23 mouse cellular contexts compared by ENCODE assay signal in genomic region chr11:87365120-87365519, GRCm38 (mm10). TPM values are rescaled to one million over a fixed set of nuclear protein-coding genes. Genes with fewer than 3 reads are reported as not detected.
DNase-seq lines count a peak whose midpoint lies in the region; ATAC-seq and TF ChIP-seq lines count a peak whose summit lies in the region.
"Had no signal": no experiment of that assay in that cellular context is flagged by ENCODE, and none has a peak within 500 bp of the region (broad histone marks: within the 10 kb centered on the region; RNA-seq: fewer than 3 reads in every experiment).

No protein-coding gene starts in this region.

- H3K27me3 ChIP-seq in liver, embryonic 14.5 days (ENCODE audit: control insufficient read depth, insufficient read depth, low read length) = peaks cover 10% of the 10 kb centered on the region
- peaks cover 10% of the 10 kb centered on the region for H3K27me3 ChIP-seq in liver, embryonic 16.5 days (ENCODE audit: control insufficient read depth, insufficient read depth, low read depth, low read length)
- H3K27me3 ChIP-seq in liver, postnatal 0 days (ENCODE audit: insufficient read depth, low read length) = peaks cover 4% of the 10 kb centered on the region
- no peaks in the 10 kb centered on the region; the same call in 1 of the 2 replicates for H3K27me3 ChIP-seq in intestine, embryonic 16.5 days (replicated peaks; ENCODE audit: control insufficient read depth, insufficient read depth, low read length)
- H3K27me3 ChIP-seq: forebrain, embryonic 12.5 days had no signal

- TF ChIP-seq EP300 in liver, embryonic 14.5 days (IDR thresholded peaks at IDR 0.05; ENCODE audit: low read depth) = peak; percentile 69
- peak; percentile 71; the same call in 1 of the 2 replicates for TF ChIP-seq EP300 in liver, postnatal 0 days (IDR thresholded peaks at IDR 0.05; ENCODE audit: low read depth)

- no peak overlapping the region for H3K4me3 ChIP-seq in liver, embryonic 14.5 days (ENCODE audit: insufficient read depth in 1 of 2, low read depth in 2 of 2, low read length in 2 of 2)
- H3K4me3 ChIP-seq in liver, embryonic 16.5 days (ENCODE audit: low read depth, low read length) = no peak overlapping the region
- no peak overlapping the region for H3K4me3 ChIP-seq in liver, postnatal 0 days (ENCODE audit: low read depth, low read length)
- H3K4me3 ChIP-seq in intestine, embryonic 16.5 days (ENCODE audit: low read length) = no peak overlapping the region
- H3K4me3 ChIP-seq: embryonic facial prominence, embryonic 13.5 days; embryonic facial prominence, embryonic 15.5 days; erythroblast, embryonic 14.5 days; forebrain, embryonic 10.5 days; forebrain, embryonic 12.5 days had no signal

- no peak overlapping the region; the same call in 1 of the 2 replicates for H3K27ac ChIP-seq in liver, embryonic 14.5 days
- no peak overlapping the region for H3K27ac ChIP-seq in liver, embryonic 16.5 days (ENCODE audit: low read length)
- no peak overlapping the region for H3K27ac ChIP-seq in liver, postnatal 0 days (ENCODE audit: low read depth)
- H3K27ac ChIP-seq in intestine, embryonic 16.5 days (ENCODE audit: low read length) = no peak overlapping the region
- H3K27ac ChIP-seq: embryonic facial prominence, embryonic 13.5 days; embryonic facial prominence, embryonic 15.5 days; forebrain, embryonic 10.5 days; forebrain, embryonic 12.5 days had no signal

- H3K36me3 ChIP-seq in liver, embryonic 14.5 days (replicated peaks; ENCODE audit: control insufficient read depth, insufficient read depth, low read depth) = no peaks in the 10 kb centered on the region
- no peaks in the 10 kb centered on the region for H3K36me3 ChIP-seq in liver, embryonic 16.5 days (ENCODE audit: control insufficient read depth, insufficient read depth)
- no peaks in the 10 kb centered on the region for H3K36me3 ChIP-seq in liver, postnatal 0 days (replicated peaks; ENCODE audit: insufficient read depth, low read length)
- H3K36me3 ChIP-seq in intestine, embryonic 16.5 days (ENCODE audit: control insufficient read depth, insufficient read depth, low read length) = no peaks in the 10 kb centered on the region
- H3K36me3 ChIP-seq: embryonic facial prominence, embryonic 13.5 days; embryonic facial prominence, embryonic 15.5 days; forebrain, embryonic 10.5 days; forebrain, embryonic 12.5 days had no signal

- 48% methylated on average over 5 of the region's 5 CpGs for WGBS in liver, embryonic 14.5 days (ENCODE audit: insufficient replicate concordance)
- 53% methylated on average over 5 of the region's 5 CpGs for WGBS in liver, embryonic 16.5 days (ENCODE audit: insufficient replicate concordance)
- whole genome bisulfite sequencing in liver, postnatal 0 days (ENCODE audit: insufficient replicate concordance) = 66% methylated on average over 5 of the region's 5 CpGs
- 85% methylated on average over 5 of the region's 5 CpGs for WGBS in intestine, embryonic 16.5 days

- TF ChIP-seq CTCF in liver, embryonic 14.5 days (IDR thresholded peaks at IDR 0.05; ENCODE audit: low read depth) = no peak
- no peak for TF ChIP-seq CTCF in liver, postnatal 0 days (IDR thresholded peaks at IDR 0.05; ENCODE audit: low read depth)

- H3K4me2 ChIP-seq in liver, embryonic 14.5 days (ENCODE audit: low read depth) = no peak overlapping the region
- H3K4me2 ChIP-seq in liver, embryonic 16.5 days (ENCODE audit: low read depth, low read length) = no peak overlapping the region
- no peak overlapping the region for H3K4me2 ChIP-seq in liver, postnatal 0 days (ENCODE audit: low read depth, low read length)
- H3K4me2 ChIP-seq in intestine, embryonic 16.5 days (ENCODE audit: low read depth, low read length) = no peak overlapping the region
- H3K4me2 ChIP-seq: embryonic facial prominence, embryonic 13.5 days; embryonic facial prominence, embryonic 15.5 days; forebrain, embryonic 12.5 days had no signal

- H3K9me3 ChIP-seq in liver, embryonic 14.5 days (ENCODE audit: control insufficient read depth, low read length) = no peaks in the 10 kb centered on the region
- H3K9me3 ChIP-seq in liver, embryonic 16.5 days (replicated peaks; ENCODE audit: control insufficient read depth, low read length) = no peaks in the 10 kb centered on the region
- no peaks in the 10 kb centered on the region for H3K9me3 ChIP-seq in liver, postnatal 0 days (ENCODE audit: low read length)
- no peaks in the 10 kb centered on the region for H3K9me3 ChIP-seq in intestine, embryonic 16.5 days (ENCODE audit: control insufficient read depth, low read length)
- H3K9me3 ChIP-seq: embryonic facial prominence, embryonic 13.5 days; embryonic facial prominence, embryonic 15.5 days; forebrain, embryonic 10.5 days; forebrain, embryonic 12.5 days had no signal

- no peak for ATAC-seq in liver, embryonic 14.5 days (ENCODE audit: insufficient read depth)
- ATAC-seq in liver, embryonic 16.5 days (ENCODE audit: low read depth) = 0 out of 2 replicates have a peak, but pooled peaks have one; percentile 17
- ATAC-seq in liver, postnatal 0 days = no peak
- ATAC-seq in intestine, embryonic 16.5 days = no peak
- ATAC-seq: forebrain, embryonic 14.5 days; forebrain, embryonic 16.5 days had no signal

- DNase-seq in liver, embryonic 14.5 days (ENCODE audit: low read depth in 3 of 3, low spot score in 3 of 3) = no peak
- no peak for DNase-seq in liver
- DNase-seq in liver, postnatal 0 days = no peak
- DNase-seq: adrenal gland, adult 2 months; adrenal gland, postnatal 10 days; adrenal gland, postnatal 25 days; cerebellum, adult 11 months; cerebellum, adult 18-20 months; cerebellum, adult 8-10 months; cerebellum, adult 9-11 months; cerebellum, postnatal 14 days; cerebellum, postnatal 36 days; embryo, embryonic 11 days had no signal

- H3K9ac ChIP-seq in liver, embryonic 14.5 days (replicated peaks) = no peak overlapping the region
- H3K9ac ChIP-seq in liver, embryonic 16.5 days (ENCODE audit: low read depth, low read length) = no peak overlapping the region
- H3K9ac ChIP-seq in liver, postnatal 0 days (replicated peaks) = no peak overlapping the region
- no peak overlapping the region for H3K9ac ChIP-seq in intestine, embryonic 16.5 days (ENCODE audit: low read depth, low read length)
- H3K9ac ChIP-seq: embryonic facial prominence, embryonic 13.5 days; embryonic facial prominence, embryonic 15.5 days; forebrain, embryonic 12.5 days had no signal

- peaks cover 34 to 38% of the 10 kb centered on the region in 2 experiments for H3K4me1 ChIP-seq in liver, embryonic 14.5 days (replicated peaks; ENCODE audit: control insufficient read depth in 2 of 2, insufficient read depth in 2 of 2, low read length in 1 of 2)
- peaks cover 19% of the 10 kb centered on the region for H3K4me1 ChIP-seq in liver, embryonic 16.5 days (ENCODE audit: control insufficient read depth, low read depth, low read length)
- H3K4me1 ChIP-seq in liver, postnatal 0 days (ENCODE audit: insufficient read depth) = peaks cover 7% of the 10 kb centered on the region
- H3K4me1 ChIP-seq in intestine, embryonic 16.5 days (ENCODE audit: control insufficient read depth, insufficient read depth, low read length) = no peaks in the 10 kb centered on the region
- H3K4me1 ChIP-seq: embryonic facial prominence, embryonic 13.5 days; embryonic facial prominence, embryonic 15.5 days; forebrain, embryonic 10.5 days; forebrain, embryonic 12.5 days had no signal

RNA-seq across cellular contexts. Expression of gene Ppm1e, which starts 6.3 kb away (rescaled TPM):
- 1.6 and 2.0 TPM in 2 replicates for polyA plus RNA-seq in liver, embryonic 14.5 days (2012; rRNA removed)
- polyA plus RNA-seq in liver, embryonic 14.5 days (2014; fragmentation: Nextera tagmentation; extraction: Ambion mirVana) = 1.7 and 1.9 TPM in 2 replicates
- 1.1 and 1.6 TPM in 2 replicates for polyA plus RNA-seq in liver, embryonic 16.5 days (2015; fragmentation: Nextera tagmentation; extraction: Ambion mirVana)
- 0.70 and 1.2 TPM in 2 replicates for polyA plus RNA-seq in liver, postnatal 0 days (2015; fragmentation: Nextera tagmentation; extraction: Ambion mirVana)
- 1.4 and 1.5 TPM in 2 replicates for polyA plus RNA-seq in intestine, embryonic 16.5 days (2015; fragmentation: Nextera tagmentation; extraction: Ambion mirVana)

RNA-seq across cellular contexts. Expression of gene Rad51c, which starts 39.6 kb away (rescaled TPM):
- 2.0 and 4.0 TPM in 2 replicates for polyA plus RNA-seq in liver, embryonic 14.5 days (2012; rRNA removed)
- 4.3 and 4.4 TPM in 2 replicates for polyA plus RNA-seq in liver, embryonic 14.5 days (2014; fragmentation: Nextera tagmentation; extraction: Ambion mirVana)
- polyA plus RNA-seq in liver, embryonic 16.5 days (2015; fragmentation: Nextera tagmentation; extraction: Ambion mirVana) = 3.9 and 4.4 TPM in 2 replicates
- polyA plus RNA-seq in liver, postnatal 0 days (2015; fragmentation: Nextera tagmentation; extraction: Ambion mirVana) = 1.6 and 2.6 TPM in 2 replicates
- 4.7 and 5.3 TPM in 2 replicates for polyA plus RNA-seq in intestine, embryonic 16.5 days (2015; fragmentation: Nextera tagmentation; extraction: Ambion mirVana)

RNA-seq across cellular contexts. Expression of gene Tex14, which starts 39.7 kb away (rescaled TPM):
- 0.01 and 0.06 TPM in 2 replicates for polyA plus RNA-seq in liver, embryonic 14.5 days (2012; rRNA removed)
- polyA plus RNA-seq in liver, embryonic 14.5 days (2014; fragmentation: Nextera tagmentation; extraction: Ambion mirVana) = not detected in 2 replicates
- polyA plus RNA-seq in liver, embryonic 16.5 days (2015; fragmentation: Nextera tagmentation; extraction: Ambion mirVana) = 0.08 and 0.21 TPM in 2 replicates
- polyA plus RNA-seq in liver, postnatal 0 days (2015; fragmentation: Nextera tagmentation; extraction: Ambion mirVana) = 0.24 TPM in 1 of 2 replicates, not detected in the other
- 0.53 and 0.70 TPM in 2 replicates for polyA plus RNA-seq in intestine, embryonic 16.5 days (2015; fragmentation: Nextera tagmentation; extraction: Ambion mirVana)
- polyA plus RNA-seq: C2C12; erythroblast, embryonic 14.5 days; forebrain, embryonic 10.5 days had no signal
